Mouse (Mus musculus): ENCODE data around the gene Gm49380.
A peak's percentile ranks its signal among the peaks of the same experiment; 100 is the strongest.

Gene Gm49380

GRCm38 (mm10) chr9:44074395-44075275 lies 38.7 kb downstream of the Gm49380 start:
- DNase-seq = peak; percentile 76

- peak; percentile 9 for DNase-seq
These were observed 40.2 kb downstream of the Gm49380 start for GRCm38 (mm10) chr9:44073115-44073514.

GRCm38 (mm10) chr9:44072599-44072915 lies 40.7 kb downstream of the Gm49380 start:
- peak; percentile 18 for DNase-seq

GRCm38 (mm10) chr9:44071914-44072598 lies 41.2 kb downstream of the Gm49380 start:
- DNase-seq = peak; percentile 12

GRCm38 (mm10) chr9:44070844-44071231 lies 42.5 kb downstream of the Gm49380 start:
- DNase-seq = no peak

- peak; percentile 6 for DNase-seq
These were observed 43.0 kb downstream of the Gm49380 start for GRCm38 (mm10) chr9:44070113-44070843.

DNA sequence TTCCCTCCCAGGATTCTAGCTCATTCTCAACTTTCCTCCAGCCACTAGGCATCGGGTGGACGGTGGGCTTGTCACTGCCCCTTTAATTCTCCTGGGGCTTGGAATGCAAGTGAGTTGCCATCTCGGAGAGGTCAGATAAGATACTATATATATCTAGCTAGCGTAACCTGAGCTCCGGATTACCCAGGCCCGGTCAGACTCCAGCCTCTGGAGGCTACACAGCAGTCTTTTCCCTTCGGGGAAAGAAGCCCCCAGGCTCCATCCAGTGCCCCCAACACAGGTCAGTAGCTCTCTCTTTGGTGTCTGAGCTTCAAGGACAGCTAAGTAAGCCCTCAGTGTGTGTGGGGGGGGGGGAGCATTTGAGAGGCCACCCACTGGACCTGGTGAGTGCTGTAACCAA lies 44.0 kb downstream of the Gm49380 start:
- no peak for DNase-seq

DNA sequence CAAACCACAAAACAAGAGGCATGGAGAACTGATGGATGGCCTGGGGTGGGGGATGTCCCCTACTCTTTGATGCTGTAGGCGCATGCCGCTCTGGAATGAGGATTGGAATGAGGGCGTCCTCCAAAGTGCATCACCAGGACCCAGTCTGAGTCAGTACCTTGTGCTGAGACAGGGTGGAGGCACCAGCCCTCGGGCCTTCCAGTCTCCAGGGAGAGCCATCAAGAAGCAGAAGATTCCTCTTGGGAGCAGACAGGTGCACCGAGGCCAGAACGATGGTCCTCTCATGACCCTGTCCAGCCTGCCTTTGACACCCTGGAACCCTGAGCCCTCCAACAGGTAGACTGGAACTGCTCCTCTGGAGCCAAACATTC lies 45.4 kb downstream of the Gm49380 start:
- peak; percentile 20 for DNase-seq

DNA sequence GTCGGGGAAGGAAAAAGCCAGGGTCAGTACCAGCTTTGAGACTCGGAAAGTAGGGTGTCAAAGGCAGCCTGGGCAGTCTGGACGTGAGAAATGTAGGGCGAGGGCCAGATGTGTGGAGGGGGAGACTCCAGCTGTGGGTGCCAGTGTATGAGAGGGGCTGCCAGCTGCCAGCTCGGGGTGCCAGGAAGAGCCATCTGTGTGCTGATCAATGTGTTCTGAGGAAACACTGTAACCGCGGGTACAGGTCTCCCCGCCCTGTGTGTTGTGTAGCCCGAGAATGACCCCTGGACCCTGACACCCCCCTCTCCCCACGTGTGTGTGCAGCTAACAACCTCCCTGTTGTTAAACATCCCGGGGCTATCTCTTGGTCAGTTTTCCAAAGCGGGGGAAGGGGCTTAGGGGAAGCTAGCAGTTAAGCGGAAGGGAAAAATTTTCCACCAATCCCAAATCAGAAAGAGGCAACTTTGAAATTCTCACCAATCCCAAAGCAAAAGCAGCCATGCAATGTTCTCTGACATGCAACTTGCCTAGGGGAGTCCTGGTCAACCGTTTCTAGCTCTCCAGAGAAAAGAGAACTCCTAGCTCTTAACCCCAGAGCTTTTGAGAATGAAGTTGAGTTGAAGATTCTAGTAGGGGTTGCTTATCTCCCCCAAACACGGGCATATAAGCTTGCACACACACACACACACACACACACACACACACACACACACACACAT lies 45.9 kb downstream of the Gm49380 start:
- DNase-seq = no peak

GRCm38 (mm10) chr9:44066785-44067225 lies 46.5 kb downstream of the Gm49380 start, which contains the start of gene Usp2:
Gene Usp2 (plus strand): TSS chr9:44067021.
- DNase-seq = peak; percentile 100

DNA sequence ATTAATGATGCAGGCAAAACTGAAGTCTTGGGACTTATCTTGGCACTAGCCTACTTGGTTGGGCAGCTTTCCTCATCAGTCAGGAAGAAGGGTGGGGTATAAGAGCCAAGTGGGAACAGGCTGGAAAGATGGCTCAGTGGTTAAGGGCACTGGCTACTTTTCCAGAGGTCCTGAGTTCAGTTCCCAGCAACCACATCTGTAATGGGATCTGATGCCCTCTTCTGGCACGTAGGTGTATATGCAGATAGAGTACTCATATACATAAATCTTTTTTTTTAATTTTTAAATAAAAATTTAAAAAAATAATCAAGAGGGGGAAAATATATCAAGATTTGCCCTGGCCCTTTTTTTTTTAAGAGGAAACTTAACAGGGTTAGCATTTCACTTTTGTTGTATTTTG lies 48.1 kb downstream of the Gm49380 start:
- no peak for DNase-seq

DNA sequence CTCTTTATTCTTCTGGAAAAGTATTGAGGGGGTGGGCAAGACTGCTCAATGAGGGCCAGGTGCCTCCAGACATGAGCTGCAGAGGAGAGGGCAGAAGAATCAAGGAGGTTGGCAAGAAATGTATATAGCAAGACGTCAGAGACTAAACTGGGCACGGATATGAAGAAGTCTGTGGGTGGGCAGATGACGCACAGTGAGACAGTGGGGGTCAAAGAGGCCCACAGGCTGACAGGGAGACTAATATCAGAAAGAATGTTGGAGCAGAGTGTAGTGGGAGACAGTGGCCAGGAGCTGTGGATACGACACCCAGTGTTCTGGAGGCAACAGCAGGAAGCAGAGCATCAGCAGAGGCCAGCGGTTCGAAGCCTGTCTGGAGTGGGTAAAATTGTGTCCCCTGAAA lies 54.7 kb downstream of the Gm49380 start:
- no peak for DNase-seq

DNA sequence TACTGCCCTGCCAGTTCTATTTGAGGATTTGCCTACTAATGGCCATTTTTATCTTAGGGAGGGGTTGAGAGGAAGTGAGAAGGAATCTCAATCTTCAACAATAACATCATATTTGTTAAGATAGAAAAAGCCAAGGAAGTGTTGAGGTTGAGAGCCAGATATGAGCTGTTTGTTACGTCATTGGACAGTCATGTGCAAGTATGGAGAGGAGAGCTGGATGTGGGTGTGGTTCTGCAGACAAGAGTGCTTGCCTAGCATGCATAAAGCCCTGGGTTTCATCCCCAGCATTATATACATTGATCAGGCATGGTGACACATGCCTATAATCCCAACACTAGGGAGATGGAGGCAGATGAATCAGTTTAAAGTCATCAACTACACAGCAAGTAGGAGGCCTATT lies 59.4 kb downstream of the Gm49380 start:
- DNase-seq = no peak

- DNase-seq = no peak
These were observed 60.4 kb downstream of the Gm49380 start for GRCm38 (mm10) chr9:44052855-44053254.

- no peak for DNase-seq
These were observed 63.7 kb downstream of the Gm49380 start for GRCm38 (mm10) chr9:44049381-44050165.

DNA sequence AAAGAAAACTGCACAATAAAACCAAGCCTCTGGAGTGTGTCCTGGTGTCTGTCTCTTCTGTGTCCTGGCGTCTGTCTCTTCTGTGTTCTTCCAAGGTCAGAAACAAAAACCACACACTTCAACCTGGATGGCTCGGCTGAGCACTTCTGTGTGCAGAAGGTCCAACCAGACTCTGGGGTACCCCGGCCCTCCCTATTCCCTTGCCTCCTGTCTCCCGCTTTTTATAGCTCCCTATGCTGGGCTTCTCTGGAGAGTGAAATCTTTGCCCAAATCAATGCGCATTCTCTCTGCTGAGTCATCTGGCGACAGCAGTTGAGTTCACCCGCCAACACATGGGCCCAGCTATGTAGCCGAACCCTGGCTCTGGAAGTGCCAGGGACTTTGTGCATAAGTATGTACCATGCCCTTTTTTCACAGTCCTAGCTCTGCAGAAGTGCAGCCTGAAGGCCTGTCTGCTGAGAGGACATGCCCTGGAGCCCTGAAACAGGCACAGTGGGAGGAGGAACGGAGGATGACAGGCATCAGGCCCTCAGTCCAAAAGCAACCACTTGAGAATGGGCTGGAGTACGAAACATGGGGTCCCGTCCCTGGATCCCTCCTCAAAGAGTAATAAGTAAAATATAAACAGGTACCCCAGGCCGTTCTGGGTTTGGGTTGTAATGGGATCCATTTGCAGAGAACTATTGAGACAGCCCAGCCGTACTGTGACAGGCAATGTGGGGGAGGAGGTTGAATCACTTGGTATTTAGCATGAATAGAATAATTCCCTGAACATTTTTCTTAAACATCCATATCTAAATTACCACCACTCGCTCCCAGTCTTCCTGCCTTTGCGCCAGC lies 64.5 kb downstream of the Gm49380 start:
- DNase-seq = peak; percentile 92

DNA sequence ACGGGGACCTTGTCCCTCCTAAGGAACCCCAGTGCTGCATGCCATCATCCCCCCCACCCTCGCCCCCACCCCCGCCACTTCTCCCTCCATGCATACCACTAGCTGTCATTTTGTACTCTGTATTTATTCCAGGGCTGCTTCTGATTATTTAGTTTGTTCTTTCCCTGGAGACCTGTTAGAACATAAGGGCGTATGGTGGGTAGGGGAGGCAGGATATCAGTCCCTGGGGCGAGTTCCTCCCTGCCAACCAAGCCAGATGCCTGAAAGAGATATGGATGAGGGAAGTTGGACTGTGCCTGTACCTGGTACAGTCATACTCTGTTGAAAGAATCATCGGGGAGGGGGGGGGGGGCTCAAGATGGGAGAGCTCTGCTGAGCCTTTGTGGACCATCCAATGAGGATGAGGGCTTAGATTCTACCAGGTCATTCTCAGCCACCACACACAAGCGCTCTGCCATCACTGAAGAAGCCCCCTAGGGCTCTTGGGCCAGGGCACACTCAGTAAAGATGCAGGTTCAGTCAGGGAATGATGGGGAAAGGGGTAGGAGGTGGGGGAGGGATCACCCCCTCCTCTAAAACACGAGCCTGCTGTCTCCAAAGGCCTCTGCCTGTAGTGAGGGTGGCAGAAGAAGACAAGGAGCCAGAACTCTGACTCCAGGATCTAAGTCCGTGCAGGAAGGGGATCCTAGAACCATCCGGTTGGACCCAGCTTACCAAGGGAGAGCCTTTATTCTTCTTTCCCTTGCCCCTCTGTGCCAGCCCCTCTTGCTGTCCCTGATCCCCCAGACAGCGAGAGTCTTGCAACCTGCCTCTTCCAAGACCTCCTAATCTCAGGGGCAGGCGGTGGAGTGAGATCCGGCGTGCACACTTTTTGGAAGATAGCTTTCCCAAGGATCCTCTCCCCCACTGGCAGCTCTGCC lies 65.5 kb downstream of the Gm49380 start:
- peak; percentile 90 for DNase-seq

GRCm38 (mm10) chr9:44047071-44047470 lies 66.2 kb downstream of the Gm49380 start:
- DNase-seq = no peak

GRCm38 (mm10) chr9:44046426-44046825 lies 66.9 kb downstream of the Gm49380 start:
- DNase-seq = peak; percentile 21

GRCm38 (mm10) chr9:44045884-44046272 lies 67.4 kb downstream of the Gm49380 start:
- DNase-seq = no peak
